Mouse (Mus musculus): Measurements from ENCODE around the gene Nuak1.

Gene Nuak1

DNA sequence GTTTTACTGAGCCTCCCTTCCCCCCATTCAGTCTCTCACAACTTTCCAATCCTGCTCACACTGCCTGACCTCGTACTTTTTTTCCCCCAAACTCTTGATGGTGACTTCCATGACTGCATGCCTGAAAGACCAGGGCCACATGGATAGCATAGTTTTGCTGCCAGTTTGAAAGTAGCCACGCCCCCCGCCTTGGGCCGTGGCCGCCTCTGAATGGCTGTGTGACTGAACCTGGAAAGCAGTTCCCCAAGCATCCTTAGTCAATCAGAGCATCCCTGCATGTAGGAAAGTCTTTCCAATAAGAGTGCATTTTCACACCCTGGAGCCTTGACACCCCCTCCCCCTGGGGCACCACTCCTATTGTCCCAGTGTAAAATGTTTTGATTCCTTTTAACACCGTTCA lies 116.4 kb downstream of the Nuak1 start:
- DNase-seq, result no peak
